Mouse (Mus musculus): ENCODE measurements around the gene Nr4a1.

Gene Nr4a1

DNA sequence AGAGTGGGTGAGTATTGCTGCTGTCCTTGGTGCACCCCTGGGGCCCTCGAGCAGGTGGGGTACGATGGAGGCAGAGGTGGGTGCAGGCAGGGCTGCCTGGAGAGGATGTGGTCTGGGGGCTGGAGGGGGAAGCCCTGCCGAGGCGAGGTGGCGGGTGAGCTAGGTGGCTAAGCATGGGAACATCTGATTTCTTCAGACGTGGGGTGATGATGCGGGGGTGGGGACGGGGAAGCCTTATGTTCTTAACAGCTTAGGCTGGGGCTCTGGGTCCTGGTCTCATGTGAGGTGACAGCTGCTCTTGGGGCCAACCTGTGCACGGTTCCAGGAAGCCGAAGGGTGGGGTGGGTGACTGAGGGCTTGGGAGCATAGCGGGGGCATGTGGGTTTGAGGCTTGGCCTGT, 4.4 kb downstream of the Nr4a1 start:
- DNase-seq: no peak

DNA sequence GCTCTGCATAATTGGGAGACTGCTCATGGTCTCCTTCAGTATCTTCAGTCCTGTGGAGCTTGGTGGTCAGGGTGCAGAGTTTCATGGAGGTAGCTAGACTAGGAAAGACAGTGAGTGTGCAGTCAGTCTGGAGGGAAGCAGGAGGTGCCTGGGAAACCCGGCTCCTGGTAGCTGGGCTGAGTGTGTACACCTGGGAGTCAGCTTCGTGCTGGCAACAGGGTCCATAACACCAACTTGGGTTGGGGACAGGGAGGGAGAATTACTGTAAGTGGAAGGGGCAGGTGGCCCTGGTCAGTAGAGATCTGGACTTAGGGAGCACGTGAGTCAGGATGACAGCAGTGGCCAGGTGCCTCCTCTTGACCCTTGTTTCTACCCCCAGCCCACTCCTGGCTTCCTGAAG, 5.9 kb downstream of the Nr4a1 start:
- no peak for DNase-seq

DNA sequence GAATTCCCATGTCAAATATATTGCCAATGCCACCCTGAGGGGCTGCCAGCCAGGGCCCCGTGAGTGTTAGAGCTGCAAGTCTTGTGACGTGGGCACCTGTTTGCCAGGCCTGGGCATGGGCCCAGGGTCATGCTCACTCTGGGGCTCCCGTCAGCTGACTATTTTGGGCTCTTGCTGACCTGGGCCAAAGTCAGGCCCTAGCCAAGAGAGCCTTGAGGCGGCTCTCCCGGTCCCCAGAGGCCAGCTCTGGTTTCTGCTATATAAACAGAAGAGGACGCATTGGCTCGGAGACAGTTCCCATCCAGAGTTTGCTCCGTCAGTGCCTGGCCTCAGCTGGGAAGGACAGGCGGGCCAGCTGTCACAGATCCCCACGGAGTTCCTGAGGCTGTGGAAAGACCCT, 6.3 kb downstream of the Nr4a1 start:
- DNase-seq: peak; percentile 78

- DNase-seq: no peak
These were observed 7.0 kb downstream of the Nr4a1 start for GRCm38 (mm10) chr15:101260874-101261622.

DNA sequence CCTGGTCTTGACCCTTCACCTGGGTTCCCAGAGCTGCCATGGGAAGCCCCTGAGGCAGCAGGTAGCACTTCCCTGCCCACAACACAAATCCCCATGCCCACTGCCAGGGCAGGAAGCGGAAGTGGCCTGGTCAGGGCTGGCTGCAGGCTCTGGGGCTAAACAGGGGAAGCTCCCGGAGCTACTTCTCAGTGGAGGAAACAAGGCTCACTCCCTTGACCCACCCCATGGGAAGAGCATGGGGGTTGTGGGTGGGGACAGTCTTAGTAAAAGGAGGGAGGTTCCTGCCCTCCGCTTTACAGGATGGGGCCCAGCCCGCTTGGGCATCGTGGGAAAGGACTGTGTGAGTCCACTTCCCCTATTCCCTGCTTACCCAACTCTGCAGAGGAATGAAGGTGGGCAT, 8.4 kb downstream of the Nr4a1 start:
- no peak for DNase-seq

DNA sequence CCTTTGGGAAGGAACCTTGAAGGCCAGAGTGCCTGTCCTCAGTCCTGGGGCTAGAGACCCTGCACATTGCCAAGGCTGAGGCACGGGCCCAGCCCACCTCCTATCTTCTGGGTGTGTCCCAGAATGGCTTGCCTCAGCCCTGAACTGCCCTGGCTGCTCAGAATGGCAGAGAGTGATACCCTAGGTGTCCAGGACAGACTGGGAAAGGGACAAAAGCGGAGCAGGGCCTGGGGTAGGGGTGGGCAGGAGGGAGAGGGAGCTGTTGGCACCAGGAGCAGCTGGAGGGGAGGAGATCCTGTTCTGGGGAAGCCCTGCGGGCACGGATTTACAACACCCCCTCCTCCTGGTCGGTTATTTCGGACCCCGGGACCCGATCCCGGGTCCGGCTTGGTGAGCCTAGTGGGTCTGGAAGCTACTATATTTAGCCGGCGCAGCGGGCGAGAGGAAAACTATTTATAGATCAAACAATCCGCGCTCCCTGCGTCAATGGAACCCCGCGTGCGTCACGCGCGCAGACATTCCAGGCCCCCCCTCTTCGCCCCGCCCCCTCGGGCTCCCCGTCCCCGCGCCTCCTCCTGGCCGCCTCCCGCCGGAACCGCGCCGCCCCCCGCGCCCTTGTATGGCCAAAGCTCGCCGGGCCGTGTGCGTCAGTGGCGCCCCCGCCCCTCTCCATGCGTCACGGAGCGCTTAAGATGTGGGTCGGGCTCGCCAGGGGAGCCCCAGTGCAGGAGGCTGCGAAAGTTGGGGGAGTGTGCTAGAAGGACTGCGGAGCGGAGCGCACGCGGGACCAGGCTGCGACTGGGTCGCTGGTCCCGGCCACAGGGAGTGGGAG, 12.3 kb downstream of the Nr4a1 start:
- peak; percentile 87 for DNase-seq

DNA sequence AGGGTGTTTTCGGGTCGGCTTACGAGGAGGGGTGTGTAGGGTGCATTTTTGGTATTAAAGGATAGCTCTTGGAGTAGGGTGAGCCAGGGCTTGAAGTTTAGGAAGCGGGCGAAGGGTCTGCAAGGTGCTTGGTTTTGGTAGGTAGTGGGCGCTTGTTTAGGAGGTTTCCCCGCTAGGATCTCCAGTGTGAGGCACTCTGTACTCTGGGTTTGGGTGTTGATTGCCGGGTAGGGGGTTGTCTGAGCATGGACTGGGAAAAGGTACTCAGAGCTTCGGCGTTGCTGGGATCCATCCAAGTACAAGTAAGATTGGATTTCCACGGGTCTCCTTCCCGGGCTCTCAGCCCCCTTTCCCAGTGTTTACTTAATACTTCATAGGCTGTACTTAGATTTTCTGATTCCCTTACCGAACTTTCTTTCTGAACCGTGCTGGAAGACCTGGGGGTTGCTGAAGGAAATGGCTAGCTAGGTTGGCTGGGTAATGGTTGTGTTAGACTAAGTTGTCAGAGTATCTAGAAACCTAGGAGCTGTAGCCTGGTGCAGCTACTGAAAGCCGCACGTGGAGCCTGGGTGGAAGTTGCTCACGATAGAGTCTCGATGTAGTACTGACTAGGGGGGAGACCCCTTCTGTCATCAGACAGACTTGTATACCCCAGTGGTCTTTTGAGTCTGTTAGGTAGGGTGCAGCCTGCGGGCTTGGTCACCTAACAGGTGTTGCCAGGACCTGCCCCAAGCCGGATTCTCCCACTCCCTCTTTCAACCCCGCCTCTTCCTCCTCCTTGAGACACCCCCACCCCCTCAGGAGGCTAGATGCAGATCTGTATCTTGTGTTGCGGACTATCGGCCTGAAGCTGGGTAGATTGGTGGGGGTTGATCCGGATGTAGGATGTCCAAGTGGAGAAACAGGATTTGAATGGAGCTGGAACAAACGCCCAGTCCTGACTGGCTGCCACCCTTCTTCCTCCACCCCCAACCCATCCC, 13.3 kb downstream of the Nr4a1 start:
- DNase-seq: peak; percentile 59

DNA sequence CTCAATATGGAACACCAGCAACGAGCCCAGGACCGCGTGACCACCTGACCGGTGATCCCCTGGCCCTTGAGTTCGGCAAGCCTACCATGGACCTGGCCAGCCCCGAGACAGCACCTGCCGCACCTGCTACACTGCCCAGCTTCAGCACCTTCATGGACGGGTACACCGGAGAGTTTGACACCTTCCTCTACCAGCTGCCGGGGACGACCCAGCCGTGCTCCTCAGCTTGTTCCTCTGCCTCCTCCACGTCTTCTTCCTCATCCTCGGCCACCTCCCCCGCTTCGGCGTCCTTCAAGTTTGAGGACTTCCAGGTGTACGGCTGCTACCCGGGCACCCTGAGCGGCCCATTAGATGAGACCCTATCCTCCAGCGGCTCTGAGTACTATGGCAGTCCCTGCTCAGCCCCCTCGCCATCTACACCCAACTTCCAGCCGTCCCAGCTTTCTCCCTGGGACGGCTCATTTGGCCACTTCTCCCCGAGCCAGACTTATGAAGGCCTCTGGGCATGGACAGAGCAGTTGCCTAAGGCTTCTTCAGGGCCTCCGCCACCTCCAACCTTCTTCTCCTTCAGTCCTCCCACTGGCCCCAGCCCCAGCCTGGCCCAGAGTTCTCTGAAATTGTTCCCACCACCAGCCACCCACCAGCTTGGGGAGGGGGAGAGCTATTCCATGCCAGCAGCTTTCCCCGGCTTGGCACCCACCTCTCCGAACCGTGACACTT, 16.2 kb downstream of the Nr4a1 start:
- DNase-seq: no peak

GRCm38 (mm10) chr15:101271107-101271506, 17.0 kb downstream of the Nr4a1 start:
- no peak for DNase-seq

- DNase-seq: no peak
These were observed 17.4 kb downstream of the Nr4a1 start for GRCm38 (mm10) chr15:101271513-101271912.

DNA sequence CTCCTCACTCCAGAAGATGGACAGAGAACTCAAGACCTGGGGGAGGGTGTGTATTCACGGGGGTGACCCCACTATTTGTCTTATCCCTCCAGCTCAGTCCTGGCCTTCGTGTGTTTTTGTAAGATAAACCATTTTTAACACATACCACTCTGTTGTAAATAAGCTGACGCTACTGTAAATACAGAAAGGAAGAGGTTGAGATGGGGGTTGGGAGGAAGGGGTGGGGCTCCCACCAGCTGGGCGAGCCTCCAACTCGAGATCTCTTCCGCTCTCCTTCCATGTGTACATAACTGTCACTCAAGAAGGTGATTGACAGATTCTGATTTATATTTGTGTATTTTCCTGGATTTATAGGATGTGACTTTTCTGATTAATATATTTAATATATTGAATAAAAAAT, 20.3 kb downstream of the Nr4a1 start:
- no peak for DNase-seq

GRCm38 (mm10) chr15:101277351-101277899, 23.4 kb downstream of the Nr4a1 start:
- DNase-seq: no peak

GRCm38 (mm10) chr15:101278589-101278988, 24.5 kb downstream of the Nr4a1 start:
- DNase-seq: no peak

DNA sequence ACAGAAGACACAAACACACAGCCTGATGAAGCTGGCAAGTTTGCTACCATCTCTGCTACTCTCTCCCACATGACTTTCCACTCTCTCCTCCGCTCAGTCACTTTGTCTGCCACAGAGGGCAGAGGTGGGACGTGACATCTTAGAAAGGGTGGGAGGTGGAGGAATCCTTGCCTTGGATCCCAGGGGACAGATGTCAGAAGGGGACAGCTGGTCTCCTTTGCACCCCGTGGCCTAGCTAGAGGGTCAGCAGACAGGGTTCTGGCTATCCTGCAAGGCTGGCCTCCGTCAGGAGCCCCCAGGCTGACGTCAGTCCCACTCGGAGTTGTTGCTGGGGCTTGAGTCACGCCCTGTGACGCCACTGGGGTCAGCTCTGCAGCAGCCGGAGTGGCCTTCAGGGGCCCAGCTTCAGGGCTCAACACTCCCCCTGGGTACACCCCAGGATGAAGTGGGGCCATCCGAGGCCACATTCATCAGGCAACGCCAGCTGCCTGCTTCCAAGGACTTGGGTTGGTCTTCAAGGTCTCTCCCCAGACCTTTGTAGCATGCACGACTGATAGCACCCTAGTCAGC, 25.4 kb downstream of the Nr4a1 start:
- no peak for DNase-seq

DNA sequence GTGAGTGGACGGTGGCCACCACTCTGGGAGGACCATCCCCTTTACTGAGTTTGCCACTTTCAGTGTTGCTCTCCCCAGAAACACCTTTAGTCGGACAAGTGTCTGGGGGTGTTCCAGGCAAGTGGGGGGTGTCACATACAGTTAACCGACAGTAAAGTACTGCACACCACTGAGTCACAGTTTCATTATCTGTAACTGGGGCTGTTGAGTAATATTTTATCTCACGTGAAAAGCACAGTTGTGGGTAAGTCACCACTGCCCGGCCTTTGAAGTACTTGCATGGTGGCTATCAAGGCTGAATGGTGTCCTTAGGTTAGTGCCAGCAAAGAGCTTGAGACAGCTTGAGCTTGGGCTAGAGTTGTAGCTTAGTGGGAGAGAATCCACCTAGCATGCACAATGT, 28.4 kb downstream of the Nr4a1 start:
- DNase-seq: no peak

DNA sequence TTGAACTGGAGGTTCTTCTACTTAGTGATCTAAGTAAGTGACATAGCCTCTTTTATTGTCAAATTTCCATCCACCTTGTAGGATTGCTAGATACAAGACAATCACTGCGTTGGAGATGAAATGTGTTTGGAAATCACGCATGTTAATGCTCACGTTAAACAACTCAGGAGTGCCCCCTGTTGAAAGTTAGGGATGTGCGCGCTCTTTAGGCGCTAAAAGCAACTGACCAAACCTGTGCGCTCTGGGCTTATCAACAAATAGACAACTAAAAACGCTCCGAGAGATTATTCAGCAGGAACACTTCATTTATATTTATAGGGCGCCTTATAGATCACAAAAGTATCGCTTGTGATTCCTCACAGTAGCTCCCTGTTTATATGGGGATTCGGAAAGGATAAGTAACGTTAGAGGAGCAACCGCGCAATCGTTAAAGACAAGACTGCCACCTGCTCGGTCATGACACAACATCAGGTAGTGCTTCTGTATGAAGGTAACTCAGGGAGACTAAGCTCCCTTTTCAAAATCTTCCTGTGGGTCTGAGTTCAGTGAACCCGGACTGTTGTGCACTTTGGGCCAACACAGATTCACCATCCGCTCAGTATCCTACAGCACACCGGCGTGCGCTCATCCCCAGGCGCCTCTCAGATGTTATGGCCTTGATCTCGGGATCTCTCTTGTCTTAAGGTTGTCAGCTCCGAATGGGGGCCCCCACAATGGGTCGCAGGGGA, 29.3 kb downstream of the Nr4a1 start:
- peak; percentile 46 for DNase-seq

DNA sequence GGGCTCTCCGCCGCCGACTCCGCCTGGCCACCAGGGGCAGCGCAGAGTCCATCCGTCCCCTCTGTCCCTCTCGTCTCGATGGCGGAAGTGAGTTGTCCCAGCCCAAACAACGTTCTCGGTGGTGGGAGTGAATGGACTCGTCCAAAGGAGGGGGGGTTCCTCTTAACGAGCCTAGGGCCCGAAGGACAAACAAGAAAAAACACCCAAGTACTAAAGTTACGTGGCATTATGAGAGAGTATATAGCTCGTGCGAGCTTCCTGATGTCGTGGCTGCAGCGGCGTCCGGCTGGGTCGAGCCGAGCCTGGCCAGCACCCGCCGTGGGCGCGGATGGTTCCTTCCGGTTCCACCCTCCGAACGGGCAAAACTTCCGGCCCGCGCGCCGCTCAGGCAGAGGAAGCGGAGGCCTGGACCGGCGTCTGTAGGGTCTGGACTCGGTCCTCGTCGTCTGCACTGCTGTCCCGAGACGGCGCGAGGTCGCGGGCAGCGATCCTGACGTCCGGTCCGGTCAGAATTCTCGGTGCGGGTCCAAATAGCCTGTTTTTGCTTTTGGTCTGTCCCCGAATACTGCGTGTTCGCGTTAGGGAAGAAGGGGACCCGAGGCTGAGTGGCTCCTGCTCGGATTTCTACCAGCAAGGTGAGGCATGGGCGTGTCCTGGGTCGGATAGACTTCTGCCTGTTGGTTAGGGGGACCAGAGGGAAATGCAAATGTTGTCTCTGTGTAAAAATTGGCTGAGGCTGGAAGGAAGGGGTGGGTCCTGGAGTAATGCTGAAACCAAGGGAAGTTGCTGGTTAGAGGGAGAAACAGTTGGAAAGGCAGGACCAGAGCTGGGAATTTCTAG, 30.1 kb downstream of the Nr4a1 start, which contains the start of gene Atg101:
Gene Atg101, plus strand, starts transcription at position 362 of the 840 bp plus-strand sequence.
- DNase-seq: peak; percentile 88

GRCm38 (mm10) chr15:101286129-101286770, 32.2 kb downstream of the Nr4a1 start:
- peak; percentile 27 for DNase-seq

DNA sequence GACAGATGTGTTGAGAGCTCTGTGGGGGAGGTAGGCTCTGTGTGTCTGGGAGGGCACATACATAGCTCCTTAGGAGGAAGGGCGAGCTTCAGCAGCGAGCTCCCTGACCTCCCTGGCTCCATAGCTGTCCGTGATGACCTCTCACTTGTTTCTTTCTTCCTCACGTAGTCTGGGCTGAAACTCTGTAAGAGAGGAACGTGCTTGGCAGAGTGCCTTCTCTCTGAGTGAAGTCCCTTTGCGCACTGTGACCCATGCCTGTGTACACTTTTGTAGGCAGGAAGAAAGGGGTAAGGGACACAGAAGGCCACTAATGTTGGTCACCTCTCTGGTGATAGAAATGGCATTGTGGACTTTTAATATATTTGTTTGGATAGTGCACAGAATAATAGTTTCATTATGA, 33.3 kb downstream of the Nr4a1 start:
- DNase-seq: no peak
